Mouse (Mus musculus) layer of hippocampus, postnatal 10 days (tissue): ENCODE measurements at regions not wholly inside any gene's neighbourhood (a gene's known extent, or its start where the extent isn't known, plus 50 kb on each side); places are given as distances from the start of the nearest gene placed in this dataset.

Source experiments
- DNase-seq, 2 experiments: peaks; one replicate each; pipeline ENCODE4 v3.0.0; 2021; ENCODE audit warnings: low spot score in 2 of 2

GRCm38 (mm10) chr8:78004891-78005290 lies 208.2 kb upstream of the Ttc29 start:
- no peak for DNase-seq

- no peak for DNase-seq
Observed at GRCm38 (mm10) chr8:78013101-78013500, 200.0 kb upstream of the Ttc29 start.

GRCm38 (mm10) chr8:78018430-78019180 lies 194.5 kb upstream of the Ttc29 start:
- DNase-seq = no peak

- no peak for DNase-seq
Observed at GRCm38 (mm10) chr8:78021473-78021872, 191.6 kb upstream of the Ttc29 start.

GRCm38 (mm10) chr8:78022986-78023385 lies 190.1 kb upstream of the Ttc29 start:
- DNase-seq = no peak

- no peak for DNase-seq
Observed at GRCm38 (mm10) chr8:78023467-78023866, 189.6 kb upstream of the Ttc29 start.

GRCm38 (mm10) chr8:78023936-78024335 lies 189.2 kb upstream of the Ttc29 start:
- no peak for DNase-seq

- DNase-seq = no peak
Observed at GRCm38 (mm10) chr8:78024964-78025363, 188.1 kb upstream of the Ttc29 start.

GRCm38 (mm10) chr8:78027371-78027770 lies 185.7 kb upstream of the Ttc29 start:
- DNase-seq = no peak

- no peak for DNase-seq
Observed at GRCm38 (mm10) chr8:78028928-78029327, 184.2 kb upstream of the Ttc29 start.

GRCm38 (mm10) chr8:78031811-78032210 lies 181.3 kb upstream of the Ttc29 start:
- DNase-seq = no peak

- no peak for DNase-seq
Observed at GRCm38 (mm10) chr8:78034687-78035086, 178.4 kb upstream of the Ttc29 start.

GRCm38 (mm10) chr8:78037218-78037617 lies 175.9 kb upstream of the Ttc29 start:
- DNase-seq = no peak

GRCm38 (mm10) chr8:78046691-78047090 lies 166.4 kb upstream of the Ttc29 start:
- no peak for DNase-seq

GRCm38 (mm10) chr8:78050768-78051167 lies 162.3 kb upstream of the Ttc29 start:
- DNase-seq = no peak

GRCm38 (mm10) chr8:78054435-78054834 lies 158.7 kb upstream of the Ttc29 start:
- no peak for DNase-seq

GRCm38 (mm10) chr8:78054920-78055319 lies 158.2 kb upstream of the Ttc29 start:
- DNase-seq = no peak

GRCm38 (mm10) chr8:78055531-78055930 lies 157.6 kb upstream of the Ttc29 start:
- no peak for DNase-seq

- DNase-seq = no peak
Observed at GRCm38 (mm10) chr8:78057357-78057756, 155.7 kb upstream of the Ttc29 start.

- no peak for DNase-seq
Observed at GRCm38 (mm10) chr8:78061827-78062719, 151.0 kb upstream of the Ttc29 start.

GRCm38 (mm10) chr8:78063529-78063928 lies 149.6 kb upstream of the Ttc29 start:
- DNase-seq = peak; percentile 64 to 77

GRCm38 (mm10) chr8:78064161-78064560 lies 148.9 kb upstream of the Ttc29 start:
- no peak for DNase-seq
